Mouse (Mus musculus) liver, embryonic 11.5 days (tissue): ENCODE data around the gene Gga1. TPM values are rescaled to one million over a fixed set of nuclear protein-coding genes. Genes with fewer than 3 reads are reported as not detected.

Experiments used
- ATAC-seq: fragments of 200-750 bp; cut with Nextera tagmentation; replicated peaks from 2 replicates; pipeline ENCODE4 v1.8.0; 2017; ENCODE audit warnings: moderate number of reproducible peaks, mild to moderate bottlenecking, moderate TSS enrichment, moderate library complexity; ENCODE audit not compliant: low FRiP score
- DNase-seq: peaks from one replicate; pipeline ENCODE4 v3.0.0-alpha.2; 2017; ENCODE audit warnings: low spot score
- H3K27ac ChIP-seq: fragments of 300-500 bp; sonication (generic); 2 replicates; pipeline ENCODE4 v1.5.1; 2014; ENCODE audit warnings: mild to moderate bottlenecking, low read depth, low read length, control low read depth
- H3K27me3 ChIP-seq: fragments of 300-500 bp; sonication (generic); replicated peaks from 2 replicates; pipeline ENCODE4 v1.6.1; 2014; ENCODE audit warnings: low read length, mixed read lengths; ENCODE audit not compliant: control insufficient read depth, insufficient read depth
- H3K36me3 ChIP-seq: fragments of 300-500 bp; sonication (generic); 2 replicates; pipeline ENCODE4 v1.6.1; 2014; ENCODE audit warnings: mild to moderate bottlenecking, low read length, moderate library complexity, mixed read lengths; ENCODE audit not compliant: control insufficient read depth, insufficient read depth
- H3K4me1 ChIP-seq: fragments of 300-500 bp; sonication (generic); replicated peaks from 2 replicates; pipeline ENCODE4 v1.6.1; 2014; ENCODE audit warnings: low read length, mixed read lengths; ENCODE audit not compliant: control insufficient read depth, insufficient read depth
- H3K4me2 ChIP-seq: fragments of 300-500 bp; sonication (generic); 2 replicates; pipeline ENCODE4 v1.6.1; 2014; ENCODE audit warnings: mild to moderate bottlenecking, control low read depth, moderate library complexity
- H3K4me3 ChIP-seq: fragments of 300-500 bp; sonication (generic); 2 replicates; pipeline ENCODE4 v1.5.1; 2014; ENCODE audit warnings: low read depth, low read length, control low read depth
- H3K9ac ChIP-seq: fragments of 300-500 bp; sonication (generic); 2 replicates; pipeline ENCODE4 v1.6.1; 2014; ENCODE audit warnings: low read depth, low read length, control low read depth
- H3K9me3 ChIP-seq: fragments of 300-500 bp; sonication (generic); 2 replicates; pipeline ENCODE4 v1.6.1; 2016; ENCODE audit warnings: low read length, inconsistent platforms, mixed read lengths; ENCODE audit not compliant: control insufficient read depth
- WGBS: fragments of 180-500 bp; shearing (Covaris S2); extraction: QIAGEN DNeasy Blood & Tissue Kit; methylation state at CpG from one replicate; pipeline ENCODE4 v1.1.7; 2014; 5-methylcytosine and 5-hydroxymethylcytosine counted together
- polyA plus RNA-seq: library from polyadenylated mRNA; unstranded; fragments of >200 nt; fragmentation: Nextera tagmentation; extraction: Ambion mirVana; gene quantifications from 2 replicates; pipeline ENCODE4 v1.2.1, GENCODE M21; 2014

Gene Gga1
- polyA plus RNA-seq, 1 experiment from 2014 or later = 40.8 TPM

DNA sequence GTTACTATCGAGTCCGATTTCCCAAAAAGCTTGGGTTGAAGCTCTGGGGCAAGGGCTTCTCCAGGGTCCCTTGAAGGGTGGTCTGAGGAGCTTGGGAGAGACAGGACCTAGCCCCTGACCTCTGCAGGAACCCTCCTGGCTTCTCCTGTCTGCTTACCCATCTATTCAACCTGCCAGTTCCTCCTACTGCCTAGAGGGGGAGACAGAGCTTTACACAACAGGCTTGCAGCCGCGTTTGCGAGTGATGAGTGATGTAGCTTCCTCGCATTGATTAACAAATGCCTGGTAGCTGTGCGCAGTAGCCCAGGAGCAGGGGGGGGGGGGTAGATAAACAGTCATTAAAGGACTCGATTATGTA lies 38.6 kb downstream of the Gga1 start:
- H3K9me3 ChIP-seq = no peaks in the 10 kb centered on the region
- peak; percentile 54 for ATAC-seq
- H3K4me2 ChIP-seq = peak overlapping the region; percentile 100
- WGBS = 7% methylated on average over 8 of the region's 8 CpGs
- H3K27me3 ChIP-seq = no peaks in the 10 kb centered on the region
- H3K36me3 ChIP-seq = peaks cover 17% of the 10 kb centered on the region
- DNase-seq = no peak
- peak overlapping the region; percentile 83 for H3K4me3 ChIP-seq
- H3K4me1 ChIP-seq = peaks cover 34% of the 10 kb centered on the region
- no peak overlapping the region for H3K27ac ChIP-seq
- H3K9ac ChIP-seq = peak overlapping the region; percentile 85; the same call in 1 of the 2 replicates

DNA sequence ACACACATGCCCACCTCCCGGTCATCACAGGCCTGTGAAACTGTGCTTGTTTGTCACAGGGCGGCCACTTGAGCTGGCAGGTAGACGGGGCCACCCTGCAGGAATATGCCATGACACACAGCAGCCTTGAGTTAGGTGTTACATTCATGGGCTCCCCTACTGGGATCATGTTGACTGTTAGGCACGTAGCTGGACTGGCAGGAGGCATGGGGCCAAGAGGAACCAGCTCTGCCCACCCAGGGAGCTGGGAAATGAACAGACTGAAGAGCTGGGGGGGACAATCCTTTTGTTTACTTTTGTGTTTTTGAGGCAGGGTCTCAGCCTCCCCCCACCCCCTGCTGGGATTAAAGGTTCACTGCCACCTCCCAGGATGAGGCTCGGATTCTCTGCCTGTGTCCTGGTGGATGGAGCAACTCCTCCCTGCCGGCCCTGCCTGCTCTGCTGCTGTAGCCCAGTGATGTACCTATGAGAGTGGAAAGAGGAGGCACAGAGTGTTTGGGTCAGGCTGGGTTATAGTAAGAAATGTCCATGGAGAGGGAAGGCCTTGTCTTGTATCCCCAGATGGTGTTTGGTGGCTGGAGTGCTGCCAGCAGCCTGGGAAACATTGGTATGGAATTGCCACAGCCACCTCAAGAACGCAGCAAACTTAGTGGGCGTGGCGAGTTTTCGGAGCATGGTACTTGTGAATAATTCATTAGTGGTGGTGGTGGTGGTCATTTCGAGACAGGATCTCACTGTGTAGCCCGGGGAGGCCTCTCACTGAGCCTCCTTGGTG lies 39.2 kb downstream of the Gga1 start:
- H3K9ac ChIP-seq = 0 out of 2 replicates have a peak overlapping the region, but pooled peaks have one; percentile 6
- no peaks in the 10 kb centered on the region for H3K27me3 ChIP-seq
- peak overlapping the region; percentile 83; the same call in 1 of the 2 replicates for H3K4me3 ChIP-seq
- 79% methylated on average over 12 of the region's 12 CpGs for WGBS
- peak overlapping the region; percentile 100 for H3K4me2 ChIP-seq
- no peak for DNase-seq
- no peak overlapping the region for H3K27ac ChIP-seq
- no peak for ATAC-seq
- H3K4me1 ChIP-seq = peaks cover 34% of the 10 kb centered on the region
- no peaks in the 10 kb centered on the region for H3K9me3 ChIP-seq
- peaks cover 13% of the 10 kb centered on the region for H3K36me3 ChIP-seq

DNA sequence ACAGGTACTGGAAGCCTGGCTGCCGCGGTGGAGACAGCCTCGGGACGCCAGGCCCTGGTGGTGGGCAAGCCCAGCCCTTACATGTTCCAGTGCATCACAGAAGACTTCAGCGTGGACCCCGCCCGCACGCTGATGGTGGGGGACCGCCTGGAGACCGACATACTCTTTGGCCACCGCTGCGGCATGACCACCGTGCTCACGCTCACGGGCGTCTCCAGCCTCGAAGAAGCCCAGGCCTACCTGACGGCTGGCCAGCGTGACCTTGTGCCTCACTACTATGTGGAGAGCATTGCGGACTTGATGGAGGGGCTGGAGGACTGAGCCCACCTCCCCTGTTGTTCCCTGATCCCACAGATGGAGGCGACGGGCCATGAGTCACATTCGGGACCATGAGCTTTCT lies 41.1 kb downstream of the Gga1 start:
- ATAC-seq = no peak
- Histone ChIP-seq H3K9ac (no peak overlapping the region), H3K27me3 (no peaks in the 10 kb centered on the region), H3K4me2 (no peak overlapping the region), H3K4me1 (peaks cover 44% of the 10 kb centered on the region), H3K4me3 (no peak overlapping the region), H3K27ac (no peak overlapping the region), H3K9me3 (no peaks in the 10 kb centered on the region), H3K36me3 (peaks cover 9% of the 10 kb centered on the region; the same call in 1 of the 2 replicates)
- no peak for DNase-seq
- 93% methylated on average over 23 of the region's 23 CpGs for WGBS

DNA sequence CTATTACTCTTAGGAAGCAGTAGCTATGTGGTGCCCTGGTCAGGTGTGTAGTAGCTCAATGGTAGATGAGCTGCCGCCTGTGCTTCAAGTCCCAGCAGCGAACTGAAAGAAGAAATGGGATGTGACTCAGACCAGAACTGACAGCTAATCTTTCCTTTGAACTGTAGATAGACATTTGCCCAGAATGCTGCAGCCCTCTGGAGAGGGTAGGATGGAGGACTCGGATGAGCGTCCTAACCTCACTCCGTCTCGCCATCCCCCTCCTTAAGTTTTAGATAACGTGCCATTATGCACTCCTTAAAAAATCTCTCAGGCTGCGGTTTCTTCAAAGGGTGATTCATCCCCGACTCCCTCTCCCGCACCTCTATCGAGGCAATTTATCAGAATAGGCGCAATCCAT lies 42.9 kb downstream of the Gga1 start:
- Histone ChIP-seq H3K36me3 (peaks cover 9% of the 10 kb centered on the region; the same call in 1 of the 2 replicates), H3K9ac (no peak overlapping the region), H3K4me2 (no peak overlapping the region), H3K27me3 (no peaks in the 10 kb centered on the region), H3K9me3 (no peaks in the 10 kb centered on the region), H3K27ac (no peak overlapping the region), H3K4me3 (no peak overlapping the region), H3K4me1 (peaks cover 45% of the 10 kb centered on the region)
- no peak for ATAC-seq
- DNase-seq = no peak
- 69% methylated on average over 12 of the region's 12 CpGs for WGBS

DNA sequence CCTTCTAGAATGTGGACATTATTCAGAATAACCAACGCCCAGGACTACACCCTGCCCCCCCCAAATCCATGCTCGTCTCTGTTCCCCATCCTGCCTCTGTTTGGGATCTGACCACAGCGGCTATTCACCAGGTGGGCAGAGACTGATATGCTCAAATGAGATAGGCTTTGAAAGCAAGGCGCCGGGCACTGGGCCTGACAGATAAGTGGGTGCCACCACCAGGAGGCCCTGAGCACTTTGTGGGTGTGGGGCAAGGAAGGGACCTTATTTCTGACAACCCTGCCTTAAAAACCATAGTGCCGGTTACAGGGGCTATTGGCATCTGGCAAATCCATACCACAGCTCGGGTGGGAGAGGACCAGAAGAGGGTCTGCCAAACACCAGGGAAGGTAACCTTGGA lies 45.7 kb downstream of the Gga1 start:
- Histone ChIP-seq H3K27ac (peak overlapping the region; percentile 99), H3K9me3 (no peaks in the 10 kb centered on the region), H3K36me3 (peaks cover 9% of the 10 kb centered on the region; the same call in 1 of the 2 replicates), H3K4me1 (peaks cover 58% of the 10 kb centered on the region), H3K4me3 (peak overlapping the region; percentile 46), H3K27me3 (no peaks in the 10 kb centered on the region), H3K4me2 (peak overlapping the region; percentile 83), H3K9ac (peak overlapping the region; percentile 71)
- WGBS = 39% methylated on average over 7 of the region's 7 CpGs
- ATAC-seq (peak; percentile 82), DNase-seq (no peak)

DNA sequence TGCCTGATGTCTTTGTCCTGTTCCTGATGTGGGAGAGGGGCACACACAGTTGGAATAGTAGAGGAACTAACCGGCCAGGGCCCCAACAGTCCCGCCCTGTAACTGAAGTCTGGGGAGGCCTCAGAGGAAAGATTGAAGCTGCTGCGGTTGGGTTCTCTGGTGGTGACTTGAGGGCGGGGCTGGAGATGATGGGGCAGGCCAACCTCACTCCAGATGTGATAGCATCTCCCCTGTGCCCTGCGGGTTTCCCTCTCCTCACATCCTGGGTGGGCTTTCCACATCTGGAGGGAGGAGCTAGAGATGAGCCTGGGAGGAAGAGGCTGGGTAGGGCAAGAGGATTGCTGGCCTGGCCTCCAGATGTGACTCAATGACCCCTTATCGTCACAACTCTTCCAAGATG lies 46.6 kb downstream of the Gga1 start:
- Histone ChIP-seq H3K4me2 (peak overlapping the region; percentile 83), H3K36me3 (peaks cover 5% of the 10 kb centered on the region; the same call in 1 of the 2 replicates), H3K4me3 (peak overlapping the region; percentile 46), H3K9ac (peak overlapping the region; percentile 71), H3K27ac (peak overlapping the region; percentile 99), H3K4me1 (peaks cover 62% of the 10 kb centered on the region), H3K9me3 (no peaks in the 10 kb centered on the region), H3K27me3 (no peaks in the 10 kb centered on the region)
- 38% methylated on average over 6 of the region's 6 CpGs for WGBS
- peak; percentile 71 for DNase-seq
- peak; percentile 76 for ATAC-seq

DNA sequence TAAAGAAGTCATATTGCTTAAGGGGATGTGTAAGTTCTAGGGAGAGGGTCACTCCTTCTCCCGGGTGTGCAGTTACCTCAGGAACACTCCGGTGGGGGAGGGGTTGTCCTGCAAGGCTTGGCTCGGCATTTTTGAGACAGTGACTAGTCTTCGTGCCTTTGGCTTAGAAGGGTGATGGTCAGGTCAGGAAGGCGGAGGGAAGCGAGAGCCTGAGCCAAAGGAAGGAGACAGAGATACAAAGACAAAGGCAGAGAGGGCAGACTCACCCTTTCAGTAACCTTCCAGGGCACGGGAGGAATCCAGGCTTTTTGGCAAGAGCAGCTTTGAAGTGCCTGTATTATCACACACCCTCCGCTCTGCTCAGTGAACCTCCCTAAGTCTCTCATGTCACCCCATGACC lies 48.1 kb downstream of the Gga1 start:
- DNase-seq = no peak
- Histone ChIP-seq H3K9ac (peak overlapping the region; percentile 77; the same call in 1 of the 2 replicates), H3K27me3 (no peaks in the 10 kb centered on the region), H3K36me3 (peaks cover 9% of the 10 kb centered on the region), H3K4me2 (peak overlapping the region; percentile 97), H3K9me3 (no peaks in the 10 kb centered on the region), H3K27ac (peak overlapping the region; percentile 89), H3K4me1 (peaks cover 63% of the 10 kb centered on the region), H3K4me3 (no peak overlapping the region)
- 51% methylated on average over 8 of the region's 8 CpGs for WGBS
- no peak for ATAC-seq

DNA sequence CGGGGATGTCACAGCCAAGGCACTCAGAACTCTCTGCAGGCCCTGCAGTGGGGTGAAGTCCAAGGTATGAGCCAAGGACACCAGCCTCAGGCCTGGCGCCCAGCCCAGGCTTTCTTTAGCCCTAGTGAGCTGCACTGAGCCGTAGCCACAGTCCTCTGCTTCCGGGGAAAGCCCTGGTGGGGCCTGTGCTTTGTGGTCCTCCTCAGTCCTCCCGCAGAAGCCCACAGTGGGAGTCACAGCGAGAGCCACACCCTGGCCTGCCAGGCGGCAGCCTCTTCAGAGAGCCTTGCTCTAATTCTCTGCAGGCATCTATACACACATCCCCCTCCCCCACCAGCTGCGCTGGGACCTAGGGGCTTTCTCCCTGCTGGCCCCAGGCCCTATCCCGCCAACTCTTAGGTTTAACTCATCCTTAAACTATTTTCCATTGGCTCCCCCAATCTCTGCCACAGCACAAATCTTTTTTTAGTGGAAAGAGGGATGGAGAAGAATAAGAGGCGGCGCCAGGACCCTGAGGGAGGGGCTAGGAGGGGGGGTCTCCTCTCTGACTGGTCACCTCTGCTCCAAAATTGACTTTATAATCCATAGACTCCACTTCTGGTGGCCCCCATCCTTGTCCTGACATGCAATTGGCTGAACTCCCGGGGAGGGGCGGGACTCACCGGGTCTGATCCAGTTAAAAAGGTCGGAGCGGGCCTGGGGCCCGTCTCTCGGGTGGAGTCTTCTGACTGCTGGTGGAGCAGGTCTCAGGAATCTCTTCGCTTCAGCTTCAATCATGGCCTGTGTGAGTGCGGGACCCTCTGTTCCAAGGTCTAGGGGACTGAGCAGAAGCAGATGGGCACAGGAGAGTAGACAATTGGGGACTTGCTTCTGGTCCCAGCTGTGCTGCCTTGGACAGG lies 49.3 kb downstream of the Gga1 start, which contains the start of gene Lgals1:
Gene Lgals1 (plus strand): TSS at position 705 of the 899 bp plus-strand sequence.
- peaks cover 60% of the 10 kb centered on the region for H3K4me1 ChIP-seq

More for the DNA sequence above, 49.3 kb downstream of the Gga1 start, which contains the start of gene Lgals1:
- ATAC-seq (peak; percentile 45), DNase-seq (peak; percentile 87)
- Histone ChIP-seq H3K4me3 (peak within 1 kb of the TSS; percentile 59), H3K4me2 (peak within 1 kb of the TSS; percentile 97), H3K27me3 (no peaks in the 10 kb centered on the region), H3K36me3 (peaks cover 11% of the 10 kb centered on the region), H3K9me3 (no peaks in the 10 kb centered on the region), H3K27ac (peak within 1 kb of the TSS; percentile 89), H3K9ac (peak within 1 kb of the TSS; percentile 77)
- 8% methylated on average over 20 of the region's 20 CpGs for WGBS
